1 mouse cellular context compared by ENCODE assay signal in the genomic region with DNA sequence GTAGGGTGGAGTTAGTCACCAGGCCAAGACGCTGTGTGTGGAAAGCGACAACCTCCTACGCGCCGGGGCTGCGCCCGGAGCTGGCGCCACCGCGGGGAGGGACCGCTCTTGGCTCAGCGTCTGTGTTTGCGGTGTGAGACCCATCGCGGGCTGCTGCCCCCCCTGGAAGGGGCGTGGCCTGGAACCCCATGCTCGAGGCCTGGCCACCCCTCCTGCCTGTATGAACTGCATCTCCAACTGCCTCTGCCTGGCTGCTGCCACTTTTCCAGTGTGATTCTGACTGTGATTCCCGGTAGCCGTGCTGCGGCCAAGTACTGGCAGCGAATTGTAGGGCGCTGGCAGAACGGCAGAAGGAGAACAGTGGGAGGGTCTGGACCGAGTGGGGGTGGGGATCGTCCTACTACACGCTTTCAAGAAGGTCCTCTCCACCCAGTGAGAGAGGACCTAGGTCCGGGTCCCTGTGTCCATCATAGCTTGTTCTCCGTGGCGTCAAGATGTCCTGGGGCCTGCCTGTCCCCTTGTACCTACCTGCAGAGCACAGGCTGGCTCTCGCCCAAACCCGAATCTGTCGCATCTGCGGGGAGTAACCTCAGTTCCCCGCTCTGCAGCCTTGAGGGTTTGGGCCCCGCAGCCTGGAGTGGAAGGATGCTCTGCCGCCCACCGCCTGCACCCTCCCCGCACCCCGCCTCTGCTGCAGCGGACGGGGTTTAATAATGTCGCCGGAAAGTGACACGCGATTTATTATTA.
TF ChIP-seq lines count a peak whose summit lies in the region.

No protein-coding gene starts in this region.

TF ChIP-seq in MEL, 35 proteins besides CTCF, POLR2A, EP300 and RAD21 (continued from another document):
- TF ChIP-seq ETS1 (IDR thresholded peaks at IDR 0.05; ENCODE audit: low read depth, low read length) (peak; percentile 57), MYC (IDR thresholded peaks at IDR 0.05; ENCODE audit: low read depth, low read length) (no peak), NELFE (IDR thresholded peaks at IDR 0.05; ENCODE audit: low read depth, low read length) (peak; percentile 52), ZC3H11A (IDR thresholded peaks at IDR 0.05; ENCODE audit: low read depth, low read length) (no peak), MAFK (IDR thresholded peaks at IDR 0.05; ENCODE audit: borderline replicate concordance, low read depth, low read length) (no peak), MXI1 (IDR thresholded peaks at IDR 0.05; ENCODE audit: low read depth, low read length) (peak; percentile 85), GABPA (IDR thresholded peaks at IDR 0.05; ENCODE audit: low read depth, low read length) (no peak), CHD2 (IDR thresholded peaks at IDR 0.05; ENCODE audit: low read length) (peak; percentile 16; the same call in 1 of the 2 replicates), E2F4 (IDR thresholded peaks at IDR 0.05; ENCODE audit: borderline replicate concordance, low read depth, low read length) (peak; percentile 66; the same call in 1 of the 2 replicates)
